Mouse (Mus musculus): ENCODE measurements around the gene Ror1. TPM values are rescaled to one million over a fixed set of nuclear protein-coding genes. Genes with fewer than 3 reads are reported as not detected.

Ror1 gene
- polyA plus RNA-seq, 1 experiment from 2014 or later, result 0.37 TPM

GRCm38 (mm10) chr4:100187563-100188200 lies 92.1 kb downstream of the Ror1 start:
- Histone ChIP-seq H3K4me1 (ENCODE audit: control insufficient read depth, low read depth, low read length) (no peaks in the 10 kb centered on the region), H3K4me3 (ENCODE audit: low read depth, low read length) (no peak overlapping the region), H3K27ac (ENCODE audit: low read length) (no peak overlapping the region), H3K4me2 (ENCODE audit: low read depth, low read length) (no peak overlapping the region), H3K27me3 (ENCODE audit: control insufficient read depth, insufficient read depth, low read depth, low read length) (no peaks in the 10 kb centered on the region), H3K36me3 (ENCODE audit: control insufficient read depth, insufficient read depth) (no peaks in the 10 kb centered on the region), H3K9ac (ENCODE audit: low read depth, low read length) (no peak overlapping the region), H3K9me3 (replicated peaks; ENCODE audit: control insufficient read depth, low read length) (no peaks in the 10 kb centered on the region)
- ATAC-seq (ENCODE audit: low read depth), result no peak
- WGBS (ENCODE audit: insufficient replicate concordance), result 33% methylated on average over 6 of the region's 6 CpGs

DNA sequence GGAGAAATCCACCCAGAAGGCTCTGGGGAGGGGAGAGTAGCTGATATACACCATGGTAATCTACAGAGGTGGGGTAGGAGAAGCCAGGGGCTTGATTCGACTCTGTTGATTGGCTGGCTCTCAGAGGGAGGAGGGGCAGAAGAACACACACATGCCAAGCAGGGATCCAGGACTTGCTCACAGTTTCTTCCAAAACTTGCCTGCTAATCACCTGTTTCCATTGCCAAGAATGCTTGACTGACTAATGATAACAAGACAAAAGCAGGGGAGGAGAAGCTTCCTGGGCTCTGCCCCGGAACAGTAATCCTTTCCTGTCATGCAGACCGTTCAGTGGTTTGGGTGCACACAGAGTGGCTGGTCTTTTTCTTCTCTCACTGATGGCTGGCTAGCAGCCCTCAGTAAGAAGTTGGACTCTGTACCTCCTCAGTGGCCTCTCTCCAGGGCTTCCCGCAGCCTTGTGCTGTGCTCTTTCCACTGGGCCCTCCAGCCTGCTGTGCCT lies 92.7 kb downstream of the Ror1 start:
- no peak overlapping the region for H3K4me2 ChIP-seq (ENCODE audit: low read depth, low read length)
- H3K9me3 ChIP-seq (replicated peaks; ENCODE audit: control insufficient read depth, low read length), result no peaks in the 10 kb centered on the region
- H3K4me3 ChIP-seq (ENCODE audit: low read depth, low read length), result no peak overlapping the region
- H3K27me3 ChIP-seq (ENCODE audit: control insufficient read depth, insufficient read depth, low read depth, low read length), result no peaks in the 10 kb centered on the region
- no peak overlapping the region for H3K27ac ChIP-seq (ENCODE audit: low read length)
- H3K36me3 ChIP-seq (ENCODE audit: control insufficient read depth, insufficient read depth), result no peaks in the 10 kb centered on the region
- no peak for ATAC-seq (ENCODE audit: low read depth)
- H3K4me1 ChIP-seq (ENCODE audit: control insufficient read depth, low read depth, low read length), result no peaks in the 10 kb centered on the region
- WGBS (ENCODE audit: insufficient replicate concordance), result 31% methylated on average over 4 of the region's 4 CpGs
- H3K9ac ChIP-seq (ENCODE audit: low read depth, low read length), result no peak overlapping the region

DNA sequence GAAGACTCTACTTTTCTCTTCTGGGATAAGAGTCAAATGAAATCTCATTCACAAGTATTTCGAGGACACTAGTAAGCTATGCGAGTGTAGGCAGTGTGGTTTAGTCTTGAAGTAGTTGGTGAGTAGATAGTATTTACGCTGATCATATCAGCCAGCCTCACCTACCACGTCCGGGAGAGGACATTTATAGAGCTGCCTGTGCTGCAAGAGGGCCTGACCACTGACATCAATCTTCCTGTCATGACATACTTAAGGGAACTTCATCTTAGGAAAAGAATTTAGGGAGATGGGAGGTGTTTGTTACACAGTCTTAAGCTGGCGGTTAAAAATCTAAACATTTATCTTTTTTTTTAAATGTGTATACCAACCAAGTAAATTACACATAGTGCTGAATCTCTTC lies 95.9 kb downstream of the Ror1 start:
- no peak overlapping the region for H3K4me3 ChIP-seq (ENCODE audit: low read depth, low read length)
- no peak for ATAC-seq (ENCODE audit: low read depth)
- H3K27ac ChIP-seq (ENCODE audit: low read length), result no peak overlapping the region
- no peaks in the 10 kb centered on the region for H3K9me3 ChIP-seq (replicated peaks; ENCODE audit: control insufficient read depth, low read length)
- H3K4me2 ChIP-seq (ENCODE audit: low read depth, low read length), result no peak overlapping the region
- no peaks in the 10 kb centered on the region for H3K27me3 ChIP-seq (ENCODE audit: control insufficient read depth, insufficient read depth, low read depth, low read length)
- whole genome bisulfite sequencing (ENCODE audit: insufficient replicate concordance), result 21% methylated on average over 6 of the region's 6 CpGs
- H3K36me3 ChIP-seq (ENCODE audit: control insufficient read depth, insufficient read depth), result no peaks in the 10 kb centered on the region
- H3K4me1 ChIP-seq (ENCODE audit: control insufficient read depth, low read depth, low read length), result no peaks in the 10 kb centered on the region
- no peak overlapping the region for H3K9ac ChIP-seq (ENCODE audit: low read depth, low read length)

DNA sequence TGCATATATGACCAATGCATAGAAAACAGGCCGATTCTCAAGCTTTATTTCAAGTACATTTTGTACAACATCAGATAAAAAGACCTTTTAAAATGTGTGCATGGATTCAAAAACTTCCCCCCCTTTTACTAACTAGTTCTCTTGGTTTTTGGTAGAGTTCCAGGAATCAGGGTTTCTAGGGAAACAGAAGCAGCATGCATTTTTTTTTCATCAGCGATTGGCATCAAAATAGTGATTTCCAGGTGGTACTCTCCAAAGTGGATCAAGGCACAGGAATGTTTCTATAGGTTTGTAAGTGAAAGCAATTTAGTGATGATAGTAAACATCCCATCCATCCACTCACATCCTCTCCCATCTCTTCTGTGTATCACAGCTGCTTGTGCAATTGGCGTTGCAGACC lies 98.5 kb downstream of the Ror1 start:
- H3K36me3 ChIP-seq (ENCODE audit: control insufficient read depth, insufficient read depth), result no peaks in the 10 kb centered on the region
- no peaks in the 10 kb centered on the region for H3K4me1 ChIP-seq (ENCODE audit: control insufficient read depth, low read depth, low read length)
- H3K9me3 ChIP-seq (replicated peaks; ENCODE audit: control insufficient read depth, low read length), result no peaks in the 10 kb centered on the region
- H3K27ac ChIP-seq (ENCODE audit: low read length), result no peak overlapping the region
- H3K4me2 ChIP-seq (ENCODE audit: low read depth, low read length), result no peak overlapping the region
- 40% methylated on average over 3 of the region's 3 CpGs for WGBS (ENCODE audit: insufficient replicate concordance)
- no peak for ATAC-seq (ENCODE audit: low read depth)
- no peak overlapping the region for H3K9ac ChIP-seq (ENCODE audit: low read depth, low read length)
- H3K4me3 ChIP-seq (ENCODE audit: low read depth, low read length), result no peak overlapping the region
- no peaks in the 10 kb centered on the region for H3K27me3 ChIP-seq (ENCODE audit: control insufficient read depth, insufficient read depth, low read depth, low read length)

DNA sequence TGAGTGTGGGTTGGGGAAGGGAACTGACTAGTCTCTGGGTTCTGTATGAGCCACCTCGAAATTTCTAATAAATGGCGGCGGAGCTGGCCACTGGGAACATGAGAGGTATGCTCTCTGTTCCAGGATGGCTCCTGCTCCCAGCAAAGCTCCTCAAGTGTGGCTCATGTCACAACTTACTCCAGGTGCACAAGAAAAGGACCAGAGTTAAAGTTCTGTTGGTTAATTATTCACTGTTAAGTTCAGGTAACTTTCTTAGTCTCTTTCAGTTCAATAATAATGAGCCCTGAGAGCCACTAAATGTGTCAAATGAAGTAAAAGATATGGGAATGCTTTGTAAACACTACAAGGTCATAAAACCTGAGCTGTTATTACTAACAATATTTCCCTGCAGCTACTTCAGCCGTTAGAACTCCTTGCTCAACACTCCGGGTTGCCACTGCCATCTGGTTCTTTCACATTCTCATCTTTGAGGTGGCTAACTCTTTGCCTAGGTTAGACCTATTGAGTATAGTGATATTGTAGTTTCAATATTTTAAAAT lies 100.7 kb downstream of the Ror1 start:
- no peaks in the 10 kb centered on the region for H3K27me3 ChIP-seq (ENCODE audit: control insufficient read depth, insufficient read depth, low read depth, low read length)
- H3K4me3 ChIP-seq (ENCODE audit: low read depth, low read length), result no peak overlapping the region
- H3K9ac ChIP-seq (ENCODE audit: low read depth, low read length), result no peak overlapping the region
- H3K9me3 ChIP-seq (replicated peaks; ENCODE audit: control insufficient read depth, low read length), result no peaks in the 10 kb centered on the region
- ATAC-seq (ENCODE audit: low read depth), result no peak
- H3K4me2 ChIP-seq (ENCODE audit: low read depth, low read length), result no peak overlapping the region
- no peak overlapping the region for H3K27ac ChIP-seq (ENCODE audit: low read length)
- WGBS (ENCODE audit: insufficient replicate concordance), result 61% methylated on average over 5 of the region's 5 CpGs
- no peaks in the 10 kb centered on the region for H3K4me1 ChIP-seq (ENCODE audit: control insufficient read depth, low read depth, low read length)
- H3K36me3 ChIP-seq (ENCODE audit: control insufficient read depth, insufficient read depth), result no peaks in the 10 kb centered on the region

- Histone ChIP-seq H3K36me3 (ENCODE audit: control insufficient read depth, insufficient read depth) (no peaks in the 10 kb centered on the region), H3K4me3 (ENCODE audit: low read depth, low read length) (no peak overlapping the region), H3K4me2 (ENCODE audit: low read depth, low read length) (no peak overlapping the region), H3K27me3 (ENCODE audit: control insufficient read depth, insufficient read depth, low read depth, low read length) (no peaks in the 10 kb centered on the region), H3K4me1 (ENCODE audit: control insufficient read depth, low read depth, low read length) (no peaks in the 10 kb centered on the region), H3K27ac (ENCODE audit: low read length) (no peak overlapping the region), H3K9me3 (replicated peaks; ENCODE audit: control insufficient read depth, low read length) (no peaks in the 10 kb centered on the region), H3K9ac (ENCODE audit: low read depth, low read length) (no peak overlapping the region)
- WGBS (ENCODE audit: insufficient replicate concordance), result 29% methylated on average over 2 of the region's 2 CpGs
- no peak for ATAC-seq (ENCODE audit: low read depth)
Measured at GRCm38 (mm10) chr4:100198275-100198674, 102.7 kb downstream of the Ror1 start.

DNA sequence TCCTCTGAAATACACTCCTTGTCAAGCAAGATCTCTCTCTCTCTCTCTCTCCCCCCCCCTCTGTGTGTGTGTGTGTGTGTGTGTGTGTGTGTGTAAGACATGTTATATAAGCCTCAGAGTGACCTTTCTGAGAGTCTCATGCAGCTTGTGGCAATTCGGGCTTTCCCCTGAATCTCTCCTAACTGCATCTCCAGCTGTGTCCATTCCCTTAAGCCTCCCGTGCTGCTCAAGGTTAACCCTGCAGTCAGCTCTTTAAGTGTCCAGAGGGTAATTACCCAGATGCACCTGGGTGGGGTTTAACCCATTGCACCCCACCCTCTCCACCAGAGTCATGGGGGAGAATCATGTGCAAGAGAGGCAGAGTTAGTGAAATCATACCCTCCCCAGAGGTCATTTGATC lies 105.7 kb downstream of the Ror1 start:
- no peaks in the 10 kb centered on the region for H3K9me3 ChIP-seq (replicated peaks; ENCODE audit: control insufficient read depth, low read length)
- no peak for ATAC-seq (ENCODE audit: low read depth)
- H3K9ac ChIP-seq (ENCODE audit: low read depth, low read length), result no peak overlapping the region
- H3K27ac ChIP-seq (ENCODE audit: low read length), result no peak overlapping the region
- no peaks in the 10 kb centered on the region for H3K36me3 ChIP-seq (ENCODE audit: control insufficient read depth, insufficient read depth)
- H3K4me3 ChIP-seq (ENCODE audit: low read depth, low read length), result no peak overlapping the region
- no peak overlapping the region for H3K4me2 ChIP-seq (ENCODE audit: low read depth, low read length)
- H3K27me3 ChIP-seq (ENCODE audit: control insufficient read depth, insufficient read depth, low read depth, low read length), result no peaks in the 10 kb centered on the region
- 27% methylated on average over 2 of the region's 2 CpGs for WGBS (ENCODE audit: insufficient replicate concordance)
- no peaks in the 10 kb centered on the region for H3K4me1 ChIP-seq (ENCODE audit: control insufficient read depth, low read depth, low read length)

- Histone ChIP-seq H3K27me3 (ENCODE audit: control insufficient read depth, insufficient read depth, low read depth, low read length) (no peaks in the 10 kb centered on the region), H3K27ac (ENCODE audit: low read length) (no peak overlapping the region), H3K4me2 (ENCODE audit: low read depth, low read length) (no peak overlapping the region), H3K9me3 (replicated peaks; ENCODE audit: control insufficient read depth, low read length) (no peaks in the 10 kb centered on the region), H3K36me3 (ENCODE audit: control insufficient read depth, insufficient read depth) (no peaks in the 10 kb centered on the region), H3K4me3 (ENCODE audit: low read depth, low read length) (no peak overlapping the region), H3K9ac (ENCODE audit: low read depth, low read length) (no peak overlapping the region), H3K4me1 (ENCODE audit: control insufficient read depth, low read depth, low read length) (no peaks in the 10 kb centered on the region)
- WGBS (ENCODE audit: insufficient replicate concordance), result 47% methylated on average over 5 of the region's 5 CpGs
- ATAC-seq (ENCODE audit: low read depth), result no peak
Measured at GRCm38 (mm10) chr4:100203066-100203465, 107.5 kb downstream of the Ror1 start.

- 68% methylated on average over 5 of the region's 5 CpGs for WGBS (ENCODE audit: insufficient replicate concordance)
- Histone ChIP-seq H3K9ac (ENCODE audit: low read depth, low read length) (no peak overlapping the region), H3K9me3 (replicated peaks; ENCODE audit: control insufficient read depth, low read length) (no peaks in the 10 kb centered on the region), H3K27ac (ENCODE audit: low read length) (no peak overlapping the region), H3K27me3 (ENCODE audit: control insufficient read depth, insufficient read depth, low read depth, low read length) (no peaks in the 10 kb centered on the region), H3K4me3 (ENCODE audit: low read depth, low read length) (no peak overlapping the region), H3K4me1 (ENCODE audit: control insufficient read depth, low read depth, low read length) (no peaks in the 10 kb centered on the region), H3K4me2 (ENCODE audit: low read depth, low read length) (no peak overlapping the region), H3K36me3 (ENCODE audit: control insufficient read depth, insufficient read depth) (no peaks in the 10 kb centered on the region)
- ATAC-seq (ENCODE audit: low read depth), result no peak
Measured at GRCm38 (mm10) chr4:100203688-100204087, 108.1 kb downstream of the Ror1 start.

Data from liver, embryonic 16.5 days (tissue).